Mouse (Mus musculus) heart, postnatal 14 days (tissue): ENCODE data around the gene Map4k1. TPM values are rescaled to one million over a fixed set of nuclear protein-coding genes. Genes with fewer than 3 reads are reported as not detected.

Source experiments
- DNase-seq, 2 experiments: peaks; one replicate each; pipeline ENCODE4 v3.0.0; 2021 to 2022
- intact Hi-C: fragments of 180-260 bp; cut with DNase I; formaldehyde crosslinking; loops from one replicate; pipeline ENCODE4 v1.15.1; 2025
- total RNA-seq, 2 experiments: library from RNA; stranded (reverse); gene quantifications; 2 replicates each; pipeline ENCODE4 v1.2.3; 2021

Gene Map4k1
- total RNA-seq, 2 experiments from 2014 or later: 0.96 to 2.4 TPM

DNA sequence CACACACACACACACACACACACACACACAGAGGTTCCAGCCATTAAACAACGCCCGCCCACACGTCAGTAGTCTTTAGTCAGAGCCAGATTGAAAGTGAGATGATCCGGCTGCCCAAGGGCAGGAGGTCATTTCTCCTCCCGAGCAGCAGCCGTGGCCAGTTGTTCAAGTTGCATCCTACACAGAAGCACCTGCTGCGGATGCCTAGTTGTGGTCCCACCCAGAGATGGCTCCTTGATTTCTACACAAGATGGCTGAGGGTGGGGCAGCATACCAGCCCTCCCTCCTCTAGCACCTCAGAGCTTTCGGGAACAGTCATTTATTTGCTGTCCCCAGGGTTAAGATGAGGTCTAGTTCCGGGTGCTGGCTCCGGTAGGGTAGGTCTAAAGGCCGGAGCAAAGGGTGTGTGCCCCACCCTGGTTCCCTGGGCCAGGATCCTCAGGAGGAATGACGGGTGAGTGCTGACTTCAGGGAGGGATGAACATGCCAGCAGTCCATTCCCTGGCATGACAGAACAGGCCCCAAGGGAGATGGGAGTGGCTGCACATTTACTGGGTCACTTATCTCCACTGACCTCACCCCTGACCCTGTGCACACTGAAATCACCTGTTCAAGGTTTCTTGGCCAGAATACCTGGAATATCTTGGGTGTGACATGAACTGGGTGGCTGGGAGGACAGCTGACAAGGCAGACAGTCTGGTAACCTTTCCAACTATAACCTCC lies 12.0 kb upstream of the Map4k1 start:
- intact Hi-C loops: loop anchor here (5.0 kb wide), 1 partner anchor 178 kb away; no protein-coding TSS in a partner anchor
- DNase-seq: no peak

GRCm38 (mm10) chr7:28971029-28971428 lies 10.8 kb upstream of the Map4k1 start:
- intact Hi-C loops: loop anchor here (5.0 kb wide), 1 partner anchor 179 kb away; no protein-coding TSS in a partner anchor
- no peak for DNase-seq

GRCm38 (mm10) chr7:28971770-28972269 lies 10.0 kb upstream of the Map4k1 start:
- DNase-seq: peak; percentile 46 to 71
- intact Hi-C loops: loop anchor here (2.0 to 5.0 kb wide), 4 partner anchors 33 to 180 kb away; no protein-coding TSS in a partner anchor

DNA sequence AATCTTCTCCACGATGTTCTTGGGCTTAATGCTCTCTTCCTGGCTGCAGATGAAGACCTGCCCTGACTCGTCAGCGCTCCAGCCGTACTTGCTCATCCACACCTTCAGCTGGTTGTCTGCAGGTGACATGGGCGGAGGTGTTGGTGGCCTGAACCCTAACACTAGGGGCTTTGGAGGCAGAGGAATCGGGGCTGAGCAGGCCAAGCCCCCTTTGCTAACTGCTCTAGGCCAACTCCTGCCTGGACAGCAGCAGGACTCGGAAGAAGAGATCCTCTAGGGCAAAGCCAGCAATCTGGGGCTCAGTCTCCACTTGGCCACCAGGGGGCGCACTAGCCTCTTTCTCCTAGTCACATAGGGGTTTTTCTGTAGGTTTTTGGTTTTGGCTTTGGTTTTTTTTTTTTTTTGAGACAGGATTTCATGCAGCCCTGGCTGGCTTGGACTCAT lies 9.3 kb upstream of the Map4k1 start:
- DNase-seq: peak; percentile 84 to 88
- intact Hi-C loops: loop anchor here (2.0 to 5.0 kb wide), 4 partner anchors 34 to 180 kb away; no protein-coding TSS in a partner anchor

- no peak for DNase-seq
- intact Hi-C loops: loop anchor here (2.0 to 5.0 kb wide), 4 partner anchors 34 to 181 kb away; no protein-coding TSS in a partner anchor
Observed at GRCm38 (mm10) chr7:28973025-28973424, 8.8 kb upstream of the Map4k1 start.

DNA sequence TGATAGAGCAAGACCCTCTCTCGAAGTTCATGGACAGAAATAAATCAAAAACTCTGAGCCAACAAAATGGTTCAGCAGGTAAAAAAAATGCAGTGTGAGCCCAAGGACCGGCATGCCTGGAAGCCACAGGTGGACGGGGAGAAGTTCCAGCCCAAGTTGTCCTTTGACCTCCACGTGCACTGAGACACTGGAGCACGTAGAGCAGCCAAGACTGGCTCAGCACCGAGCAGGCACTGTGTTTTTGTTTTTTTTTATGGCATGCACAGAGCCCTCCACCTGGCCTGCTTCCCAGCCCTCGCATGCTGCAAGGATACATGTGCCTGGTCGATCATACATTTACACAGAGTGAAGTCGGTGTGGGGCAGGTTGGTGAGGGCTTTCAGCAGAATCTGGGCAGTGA lies 4.3 kb upstream of the Map4k1 start:
- intact Hi-C loops: no loop called here
- no peak for DNase-seq

DNA sequence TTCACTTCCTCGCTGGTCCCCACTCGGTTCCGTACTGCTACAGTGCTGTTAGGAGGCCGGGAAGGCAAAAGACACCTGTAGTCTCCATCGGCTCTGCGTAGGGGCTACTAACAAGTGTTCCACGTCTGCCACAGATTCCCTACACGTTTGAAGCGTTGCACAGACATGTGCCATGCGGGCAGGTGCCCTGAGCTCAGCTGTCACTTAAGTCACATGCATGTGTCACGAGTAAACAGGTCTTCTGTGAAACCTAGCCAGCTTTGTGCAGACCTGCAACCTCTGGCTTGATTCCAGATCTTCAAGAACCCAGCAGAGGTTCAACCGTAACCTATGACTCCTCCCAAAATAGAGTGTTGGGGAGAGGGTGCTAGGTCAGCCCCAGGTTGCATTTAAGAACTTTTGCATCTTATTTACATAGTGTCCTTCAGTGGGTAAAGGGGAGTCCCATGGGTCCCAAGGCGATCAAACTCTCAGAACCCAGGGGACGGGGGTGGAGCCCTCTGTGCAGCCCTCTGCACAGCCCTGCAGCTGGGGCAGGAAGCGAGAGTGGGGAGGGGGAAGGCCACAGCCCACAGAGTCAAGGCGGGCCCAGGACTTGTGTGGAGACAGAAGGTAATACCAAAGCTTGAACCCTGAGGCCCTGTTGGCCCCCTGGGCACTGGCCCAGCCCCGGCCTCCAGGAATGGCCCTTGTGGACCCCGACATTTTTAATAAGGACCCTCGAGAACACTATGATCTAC lies 594 bp downstream of the Map4k1 start:
- intact Hi-C loops: loop anchor here (10.0 kb wide), 1 partner anchor 192 kb away; the partner anchor contains the start of genes Ggn and Spred3

DNA sequence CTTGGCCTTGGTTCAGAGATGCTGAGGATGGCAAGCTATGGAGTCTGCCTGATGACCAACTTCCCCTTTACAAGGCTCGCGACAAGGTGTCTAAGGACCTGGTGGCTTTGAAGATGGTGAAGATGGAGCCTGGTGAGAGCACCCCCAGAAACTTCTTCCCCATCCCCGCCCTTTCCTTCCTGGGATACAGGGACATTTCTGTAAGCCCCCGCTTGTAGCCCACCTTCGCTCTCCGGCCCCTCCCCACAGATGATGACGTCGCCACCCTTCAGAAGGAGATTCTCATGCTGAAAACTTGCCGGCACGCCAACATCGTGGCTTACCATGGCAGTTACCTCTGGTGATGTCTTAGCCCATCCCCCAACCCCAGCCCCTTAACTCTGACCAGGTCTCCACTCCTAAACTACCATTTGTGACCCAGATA lies 1.3 kb downstream of the Map4k1 start:
- intact Hi-C loops: loop anchor here (10.0 kb wide), 1 partner anchor 192 kb away; the partner anchor contains the start of genes Ggn and Spred3
- no peak for DNase-seq

More for the DNA sequence above, 594 bp downstream of the Map4k1 start:
- DNase-seq: peak; percentile 27 to 33

DNA sequence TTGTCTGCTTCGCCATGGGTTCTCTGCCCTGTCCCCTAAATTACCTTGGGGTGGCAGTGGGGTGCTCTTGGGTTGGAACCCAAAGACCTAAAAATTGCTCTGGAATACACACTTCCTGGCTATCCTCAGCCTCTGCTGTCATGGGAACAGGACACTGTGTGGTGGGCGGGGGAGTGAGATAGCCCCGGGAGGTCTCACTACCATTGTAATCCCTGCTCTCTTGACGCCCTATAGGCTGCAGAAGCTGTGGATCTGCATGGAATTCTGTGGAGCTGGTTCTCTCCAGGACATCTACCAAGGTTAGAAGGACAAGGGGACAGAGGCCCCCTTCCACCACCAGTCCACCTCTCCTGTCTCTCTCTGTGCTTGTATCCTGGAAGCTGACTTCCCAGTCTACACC lies 2.0 kb downstream of the Map4k1 start:
- intact Hi-C loops: loop anchor here (10.0 kb wide), 1 partner anchor 191 kb away; the partner anchor contains the start of genes Ggn and Spred3
- DNase-seq: no peak

DNA sequence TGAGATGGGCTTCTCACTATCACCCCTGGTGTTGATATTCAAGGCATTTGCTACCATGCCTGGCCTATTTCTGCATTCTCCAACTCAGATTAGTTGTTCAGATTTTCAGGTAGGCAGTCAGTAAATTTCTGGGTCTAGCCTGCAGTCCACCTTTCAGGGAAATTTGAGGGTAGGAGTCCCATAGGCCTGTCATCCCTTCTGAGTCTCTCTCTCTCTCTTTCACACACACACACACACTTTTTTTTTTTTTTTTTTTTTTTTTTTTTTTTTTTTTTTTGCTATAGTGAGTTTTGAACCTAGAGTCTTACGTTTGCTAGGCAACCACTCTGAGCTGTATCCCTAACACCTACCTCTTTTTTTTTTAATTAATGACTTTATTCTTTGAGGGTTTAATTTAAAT lies 2.6 kb downstream of the Map4k1 start:
- no peak for DNase-seq
- intact Hi-C loops: loop anchor here (10.0 kb wide), 1 partner anchor 190 kb away; the partner anchor contains the start of genes Ggn and Spred3

DNA sequence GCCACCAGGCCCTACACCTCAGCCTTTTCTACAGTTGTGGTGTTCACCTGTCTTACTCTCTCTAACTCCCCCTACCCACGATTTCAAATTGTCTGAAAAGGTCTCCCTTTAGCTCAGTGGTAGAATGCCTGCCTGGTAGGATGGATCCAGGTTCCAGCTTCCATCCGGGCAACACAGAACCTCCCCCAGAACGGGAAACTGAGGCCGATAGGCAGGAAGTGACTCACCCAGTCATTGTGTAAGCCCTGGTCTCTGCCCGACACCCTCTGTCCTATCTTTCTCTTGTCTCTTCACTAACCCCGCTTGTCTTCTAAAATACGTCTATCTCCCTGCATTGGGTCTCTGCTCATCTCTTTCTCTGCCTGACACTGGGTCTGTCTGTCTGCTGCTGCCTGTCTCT lies 3.4 kb downstream of the Map4k1 start:
- DNase-seq: no peak
- intact Hi-C loops: loop anchor here (5.0 to 10.0 kb wide), 3 partner anchors 52 to 317 kb away; partner anchors contain the start of genes Dpf1, Ggn and Spred3

DNA sequence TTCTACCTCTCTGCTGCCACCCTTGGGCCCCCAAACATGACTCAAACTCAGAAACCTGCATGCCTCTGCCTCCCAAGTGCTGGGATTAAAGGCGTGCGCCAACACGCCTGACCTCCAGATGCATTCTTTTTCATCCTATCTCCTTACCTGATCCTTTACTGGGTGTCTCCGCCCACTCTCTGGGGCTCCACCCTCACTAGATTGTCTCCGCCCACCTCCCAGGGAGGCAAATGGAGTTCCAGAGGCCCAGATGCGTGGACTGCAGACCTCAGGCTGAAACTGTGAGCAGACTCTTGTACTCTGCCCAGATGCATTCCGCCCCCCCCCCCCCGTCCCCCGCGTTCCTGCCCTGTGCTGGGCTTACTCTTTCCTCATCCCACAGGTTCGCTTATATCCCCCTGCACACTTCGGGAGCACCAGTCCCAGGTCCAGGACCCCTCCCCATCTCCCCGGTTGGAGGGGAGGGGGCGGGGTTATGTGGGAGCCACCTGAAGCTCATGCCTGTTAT lies 9.0 kb downstream of the Map4k1 start:
- DNase-seq: no peak
- intact Hi-C loops: no loop called here

DNA sequence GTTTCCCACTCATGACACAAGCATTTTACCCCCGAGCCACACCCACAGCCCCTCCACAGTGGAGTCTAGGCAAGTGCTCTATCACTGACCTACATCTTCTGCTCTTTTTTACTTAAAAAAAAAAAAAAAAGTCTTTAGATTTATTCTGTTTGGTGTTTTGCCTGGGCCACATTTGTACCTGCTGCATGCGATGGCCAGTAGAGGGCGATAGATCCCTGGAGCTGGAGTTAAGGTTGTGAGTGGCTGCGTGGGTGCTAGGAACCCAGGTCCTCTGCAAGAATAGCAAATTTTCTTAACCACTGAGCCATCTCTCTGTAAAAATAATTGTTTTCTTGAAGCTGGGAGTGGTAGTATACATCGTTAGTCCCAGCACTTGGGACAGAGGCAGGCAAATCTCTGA lies 9.8 kb downstream of the Map4k1 start:
- no peak for DNase-seq
- intact Hi-C loops: no loop called here

DNA sequence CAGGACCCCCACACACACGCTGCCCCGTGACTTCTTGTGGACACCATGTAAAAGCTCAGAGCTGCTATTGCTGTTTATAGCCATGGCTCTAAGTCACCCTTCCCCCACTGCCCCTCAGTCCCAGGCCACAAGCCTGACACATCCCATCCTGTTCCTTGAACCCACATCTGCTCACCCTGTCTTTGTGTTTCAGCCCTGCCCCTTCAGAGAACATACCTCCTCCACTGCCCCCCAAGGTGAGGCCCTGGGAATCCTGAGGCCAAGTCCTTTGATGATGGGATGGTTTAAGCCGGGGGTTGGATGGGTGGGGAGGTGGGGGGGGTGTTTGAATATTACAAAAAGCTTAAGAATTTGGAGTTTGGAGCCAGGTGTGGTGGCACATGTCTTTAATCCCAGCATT lies 11.1 kb downstream of the Map4k1 start:
- intact Hi-C loops: no loop called here
- DNase-seq: no peak

DNA sequence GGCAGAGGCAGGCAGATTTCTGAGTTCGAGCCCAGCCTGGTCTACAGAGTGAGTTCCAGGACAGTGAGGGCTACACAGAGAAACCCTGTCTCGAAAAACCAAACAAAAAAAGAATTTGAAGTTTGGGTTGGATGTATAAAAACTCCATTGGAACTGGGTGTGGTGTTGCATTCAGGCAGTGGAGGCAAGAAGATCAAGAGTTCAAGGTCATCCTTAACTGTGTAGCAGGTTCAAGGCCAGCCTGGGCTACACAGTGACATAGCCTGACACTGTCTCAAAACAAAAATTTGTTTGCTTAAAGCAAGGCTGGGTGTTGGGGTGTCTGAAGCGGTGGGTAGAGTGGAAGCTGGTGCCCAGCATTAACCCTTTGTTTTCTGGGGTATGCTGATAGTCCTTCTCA lies 11.6 kb downstream of the Map4k1 start:
- intact Hi-C loops: no loop called here
- DNase-seq: no peak

GRCm38 (mm10) chr7:29000651-29001605 lies 19.1 kb downstream of the Map4k1 start:
- intact Hi-C loops: no loop called here
- DNase-seq: peak; percentile 45 to 69

GRCm38 (mm10) chr7:29007224-29008101 lies 25.6 kb downstream of the Map4k1 start:
- DNase-seq: no peak
- intact Hi-C loops: no loop called here

GRCm38 (mm10) chr7:29008171-29008570 lies 26.3 kb downstream of the Map4k1 start:
- no peak for DNase-seq
- intact Hi-C loops: no loop called here
